10 mouse cellular contexts compared by ENCODE assay signal in genomic region chr3:104795661-104796340, GRCm38 (mm10). TPM values are rescaled to one million over a fixed set of nuclear protein-coding genes. Genes with fewer than 3 reads are reported as not detected.
DNase-seq lines count a peak whose midpoint lies in the region; ATAC-seq and TF ChIP-seq lines count a peak whose summit lies in the region.
"Had no signal": no experiment of that assay in that cellular context is flagged by ENCODE, and none has a peak within 500 bp of the region (broad histone marks: within the 10 kb centered on the region; RNA-seq: fewer than 3 reads in every experiment).

No protein-coding gene starts in this region.

- H3K4me1 ChIP-seq in forebrain, embryonic 13.5 days: peaks cover 40% of the 10 kb centered on the region
- no peaks in the 10 kb centered on the region for H3K4me1 ChIP-seq in forebrain, postnatal 0 days (ENCODE audit: insufficient read depth)
- peaks cover 49% of the 10 kb centered on the region for H3K4me1 ChIP-seq in liver, embryonic 13.5 days (replicated peaks)
- peaks cover 31% of the 10 kb centered on the region for H3K4me1 ChIP-seq in liver, embryonic 11.5 days (replicated peaks; ENCODE audit: control insufficient read depth, insufficient read depth, low read length)
- peaks cover 45% of the 10 kb centered on the region for H3K4me1 ChIP-seq in stomach, embryonic 14.5 days (ENCODE audit: control insufficient read depth, insufficient read depth, low read length)

- no peak for DNase-seq in forebrain, postnatal 0 days
- no peak for DNase-seq in liver, embryonic 13.5 days
- DNase-seq in liver, embryonic 11.5 days (ENCODE audit: low spot score): no peak
- DNase-seq in induced T-regulatory cell, adult 2 months (ENCODE audit: low read depth): peak; percentile 53
- no peak for DNase-seq in frontal cortex, adult 2 months (ENCODE audit: extremely low spot score in 1 of 2, low spot score in 1 of 2)
- DNase-seq in layer of hippocampus, postnatal 36 days: no peak

- no peak overlapping the region for H3K9ac ChIP-seq in forebrain, embryonic 13.5 days
- H3K9ac ChIP-seq in forebrain, postnatal 0 days: no peak overlapping the region
- H3K9ac ChIP-seq in liver, embryonic 13.5 days: no peak overlapping the region
- no peak overlapping the region for H3K9ac ChIP-seq in liver, embryonic 11.5 days (ENCODE audit: low read depth, low read length)
- H3K9ac ChIP-seq in stomach, embryonic 14.5 days (replicated peaks; ENCODE audit: low read depth, low read length): no peak overlapping the region

- H3K36me3 ChIP-seq in forebrain, embryonic 13.5 days (ENCODE audit: poor library complexity, severe bottlenecking): peaks cover 31% of the 10 kb centered on the region
- peaks cover 20% of the 10 kb centered on the region for H3K36me3 ChIP-seq in forebrain, postnatal 0 days (ENCODE audit: insufficient read depth)
- peaks cover 49% of the 10 kb centered on the region for H3K36me3 ChIP-seq in liver, embryonic 13.5 days
- peaks cover 20% of the 10 kb centered on the region for H3K36me3 ChIP-seq in liver, embryonic 11.5 days (ENCODE audit: control insufficient read depth, insufficient read depth, low read length)
- H3K36me3 ChIP-seq in stomach, embryonic 14.5 days (ENCODE audit: control insufficient read depth, insufficient read depth, low read length): peaks cover 66% of the 10 kb centered on the region

- no peaks in the 10 kb centered on the region for H3K9me3 ChIP-seq in forebrain, embryonic 13.5 days (replicated peaks)
- H3K9me3 ChIP-seq in forebrain, postnatal 0 days (ENCODE audit: low read length): no peaks in the 10 kb centered on the region
- H3K9me3 ChIP-seq in liver, embryonic 13.5 days (replicated peaks): no peaks in the 10 kb centered on the region
- H3K9me3 ChIP-seq in liver, embryonic 11.5 days (ENCODE audit: control insufficient read depth, low read length): no peaks in the 10 kb centered on the region
- no peaks in the 10 kb centered on the region for H3K9me3 ChIP-seq in stomach, embryonic 14.5 days (ENCODE audit: control insufficient read depth, low read depth, low read length)

- TF ChIP-seq CTCF in forebrain, postnatal 0 days (IDR thresholded peaks at IDR 0.05; ENCODE audit: low read depth): no peak

- H3K4me3 ChIP-seq in forebrain, embryonic 13.5 days: no peak overlapping the region
- H3K4me3 ChIP-seq in forebrain, postnatal 0 days (ENCODE audit: low read depth, low read length): no peak overlapping the region
- no peak overlapping the region for H3K4me3 ChIP-seq in liver, embryonic 13.5 days (replicated peaks)
- H3K4me3 ChIP-seq in liver, embryonic 11.5 days (ENCODE audit: low read depth, low read length): no peak overlapping the region
- no peak overlapping the region for H3K4me3 ChIP-seq in stomach, embryonic 14.5 days (ENCODE audit: low read depth, low read length)

- WGBS in forebrain, embryonic 13.5 days: 70% methylated on average over 15 of the region's 15 CpGs
- 61% methylated on average over 15 of the region's 15 CpGs for WGBS in forebrain, postnatal 0 days
- 61% methylated on average over 15 of the region's 15 CpGs for WGBS in liver, embryonic 13.5 days (ENCODE audit: insufficient replicate concordance)
- WGBS in liver, embryonic 11.5 days: 75% methylated on average over 15 of the region's 15 CpGs
- WGBS in stomach, embryonic 14.5 days: 67% methylated on average over 15 of the region's 15 CpGs

- no peak for ATAC-seq in forebrain, embryonic 13.5 days
- ATAC-seq in forebrain, postnatal 0 days: no peak
- ATAC-seq in liver, embryonic 13.5 days (ENCODE audit: low read depth): no peak
- no peak for ATAC-seq in liver, embryonic 11.5 days (replicated peaks; ENCODE audit: low FRiP score)
- no peak for ATAC-seq in stomach, embryonic 14.5 days (ENCODE audit: insufficient number of reproducible peaks, insufficient read depth, low FRiP score, low read depth)

- no peak overlapping the region for H3K4me2 ChIP-seq in forebrain, embryonic 13.5 days
- H3K4me2 ChIP-seq in forebrain, postnatal 0 days (ENCODE audit: low read depth): no peak overlapping the region
- no peak overlapping the region for H3K4me2 ChIP-seq in liver, embryonic 13.5 days
- no peak overlapping the region for H3K4me2 ChIP-seq in liver, embryonic 11.5 days
- H3K4me2 ChIP-seq in stomach, embryonic 14.5 days (replicated peaks; ENCODE audit: low read depth, low read length): no peak overlapping the region

- H3K27me3 ChIP-seq in forebrain, embryonic 13.5 days: no peaks in the 10 kb centered on the region
- no peaks in the 10 kb centered on the region for H3K27me3 ChIP-seq in forebrain, postnatal 0 days (ENCODE audit: insufficient read depth, low read length)
- H3K27me3 ChIP-seq in liver, embryonic 13.5 days: no peaks in the 10 kb centered on the region
- no peaks in the 10 kb centered on the region for H3K27me3 ChIP-seq in liver, embryonic 11.5 days (replicated peaks; ENCODE audit: control insufficient read depth, insufficient read depth, low read length)
- no peaks in the 10 kb centered on the region for H3K27me3 ChIP-seq in stomach, embryonic 14.5 days (ENCODE audit: control insufficient read depth, insufficient read depth, low read length)

- H3K27ac ChIP-seq in forebrain, embryonic 13.5 days: peak overlapping the region; percentile 59; the same call in 1 of the 2 replicates
- H3K27ac ChIP-seq in forebrain, postnatal 0 days (ENCODE audit: low read depth, low read length): no peak overlapping the region
- H3K27ac ChIP-seq in liver, embryonic 13.5 days: peak overlapping the region; percentile 53; the same call in 1 of the 2 replicates
- no peak overlapping the region; the same call in 1 of the 2 replicates for H3K27ac ChIP-seq in liver, embryonic 11.5 days (ENCODE audit: low read depth, low read length)
- H3K27ac ChIP-seq in stomach, embryonic 14.5 days (ENCODE audit: low read length): peak overlapping the region; percentile 92; the same call in 1 of the 2 replicates

RNA-seq across cellular contexts. Expression of gene Rhoc, which starts 7.6 kb away (rescaled TPM):
- polyA plus RNA-seq in forebrain, embryonic 13.5 days (2015; fragmentation: Nextera tagmentation; extraction: Ambion mirVana): 51.2 and 55.4 TPM in 2 replicates
- 38.0 and 42.7 TPM in 2 replicates for total RNA-seq in forebrain, postnatal 0 days (2014; rRNA removed)
- 42.5 and 45.1 TPM in 2 replicates for polyA plus RNA-seq in forebrain, postnatal 0 days (2015; fragmentation: Nextera tagmentation; extraction: Ambion mirVana)
- 19.4 and 21.5 TPM in 2 replicates for polyA plus RNA-seq in liver, embryonic 13.5 days (2015; fragmentation: Nextera tagmentation; extraction: Ambion mirVana)
- polyA plus RNA-seq in liver, embryonic 11.5 days (2014; fragmentation: Nextera tagmentation; extraction: Ambion mirVana): 57.3 and 64.9 TPM in 2 replicates
- polyA plus RNA-seq in stomach, embryonic 14.5 days (2014; fragmentation: Nextera tagmentation; extraction: Ambion mirVana): 163 and 170 TPM in 2 replicates
- polyA plus RNA-seq in frontal cortex, adult 2 months (2012; rRNA removed): 30.8 and 42.7 TPM in 2 replicates
- 10 to 100 TPM; 24.0 to 24.3 TPM for total RNA-seq in layer of hippocampus, postnatal 36 days (2021)

RNA-seq across cellular contexts. Expression of gene Fam19a3, which starts 14.2 kb away (rescaled TPM):
- 0.04 TPM in 1 of 2 replicates, not detected in the other for polyA plus RNA-seq in forebrain, embryonic 13.5 days (2015; fragmentation: Nextera tagmentation; extraction: Ambion mirVana)
- total RNA-seq in forebrain, postnatal 0 days (2014; rRNA removed): 0.08 and 0.10 TPM in 2 replicates
- polyA plus RNA-seq in forebrain, postnatal 0 days (2015; fragmentation: Nextera tagmentation; extraction: Ambion mirVana): 0.05 and 0.18 TPM in 2 replicates
- not detected in 2 replicates for polyA plus RNA-seq in liver, embryonic 13.5 days (2015; fragmentation: Nextera tagmentation; extraction: Ambion mirVana)
- polyA plus RNA-seq in liver, embryonic 11.5 days (2014; fragmentation: Nextera tagmentation; extraction: Ambion mirVana): not detected in 2 replicates
- polyA plus RNA-seq in stomach, embryonic 14.5 days (2014; fragmentation: Nextera tagmentation; extraction: Ambion mirVana): not detected in 2 replicates
- 2.6 and 3.5 TPM in 2 replicates for polyA plus RNA-seq in frontal cortex, adult 2 months (2012; rRNA removed)
- not detected for total RNA-seq in layer of hippocampus, postnatal 36 days (2021)
- total RNA-seq: megakaryocyte progenitor cell, adult 5-6 weeks had no signal
- polyA plus RNA-seq: C2C12 had no signal

RNA-seq across cellular contexts. Expression of gene Ppm1j, which starts 14.9 kb away (rescaled TPM):
- polyA plus RNA-seq in forebrain, embryonic 13.5 days (2015; fragmentation: Nextera tagmentation; extraction: Ambion mirVana): 0.68 and 1.7 TPM in 2 replicates
- total RNA-seq in forebrain, postnatal 0 days (2014; rRNA removed): 2.5 and 2.6 TPM in 2 replicates
- 2.0 TPM in 2 replicates for polyA plus RNA-seq in forebrain, postnatal 0 days (2015; fragmentation: Nextera tagmentation; extraction: Ambion mirVana)
- polyA plus RNA-seq in liver, embryonic 13.5 days (2015; fragmentation: Nextera tagmentation; extraction: Ambion mirVana): 0.37 and 0.59 TPM in 2 replicates
- polyA plus RNA-seq in liver, embryonic 11.5 days (2014; fragmentation: Nextera tagmentation; extraction: Ambion mirVana): 1.8 and 1.9 TPM in 2 replicates
- 3.0 and 4.0 TPM in 2 replicates for polyA plus RNA-seq in stomach, embryonic 14.5 days (2014; fragmentation: Nextera tagmentation; extraction: Ambion mirVana)
- polyA plus RNA-seq in frontal cortex, adult 2 months (2012; rRNA removed): 15.8 and 15.9 TPM in 2 replicates
- under 1 TPM in 1 of 2 experiments, not detected in 1; 0.25 TPM for total RNA-seq in layer of hippocampus, postnatal 36 days (2021)
- total RNA-seq: megakaryocyte progenitor cell, adult 5-6 weeks had no signal

RNA-seq across cellular contexts. Expression of gene Mov10, which starts 22.6 kb away (rescaled TPM):
- 7.2 and 10.5 TPM in 2 replicates for polyA plus RNA-seq in forebrain, embryonic 13.5 days (2015; fragmentation: Nextera tagmentation; extraction: Ambion mirVana)
- total RNA-seq in forebrain, postnatal 0 days (2014; rRNA removed): 3.9 and 7.7 TPM in 2 replicates
- polyA plus RNA-seq in forebrain, postnatal 0 days (2015; fragmentation: Nextera tagmentation; extraction: Ambion mirVana): 3.9 and 4.6 TPM in 2 replicates
- 26.2 and 28.7 TPM in 2 replicates for polyA plus RNA-seq in liver, embryonic 13.5 days (2015; fragmentation: Nextera tagmentation; extraction: Ambion mirVana)
- polyA plus RNA-seq in liver, embryonic 11.5 days (2014; fragmentation: Nextera tagmentation; extraction: Ambion mirVana): 36.0 and 37.7 TPM in 2 replicates
- polyA plus RNA-seq in stomach, embryonic 14.5 days (2014; fragmentation: Nextera tagmentation; extraction: Ambion mirVana): 68.6 and 74.7 TPM in 2 replicates
- 15.0 TPM in 2 replicates for polyA plus RNA-seq in frontal cortex, adult 2 months (2012; rRNA removed)
- 10 to 100 TPM in 1 of 2 experiments, 1 to 10 TPM in 1; 8.4 to 12.9 TPM for total RNA-seq in layer of hippocampus, postnatal 36 days (2021)

Comparison
In these comparisons a context has a peak if more than half of its experiments do, and no peak if none do; other contexts are left out.
1. H3K27ac ChIP-seq: peak in forebrain, embryonic 13.5 days (single experiment), liver, embryonic 13.5 days (single experiment) and stomach, embryonic 14.5 days (single experiment); none in forebrain, postnatal 0 days (single experiment) and liver, embryonic 11.5 days (single experiment).